Mouse (Mus musculus) midbrain, postnatal 0 days (tissue): ENCODE measurements around the gene Eif6. TPM values are rescaled to one million over a fixed set of nuclear protein-coding genes. Genes with fewer than 3 reads are reported as not detected.

Experiments used
- ATAC-seq: fragments of 200-750 bp; cut with Nextera tagmentation; 2 replicates; pipeline ENCODE4 v1.8.0; 2017; ENCODE audit warnings: moderate number of reproducible peaks, mild to moderate bottlenecking, moderate TSS enrichment, moderate library complexity; ENCODE audit not compliant: low FRiP score
- DNase-seq: peaks from one replicate; pipeline ENCODE4 v3.0.0-alpha.2; 2015; ENCODE audit warnings: low spot score
- H3K27ac ChIP-seq: fragments of 300-500 bp; sonication (generic); 2 replicates; pipeline ENCODE4 v1.5.1; 2014; ENCODE audit warnings: low read depth, mild to moderate bottlenecking, low read length, mixed read lengths
- H3K27me3 ChIP-seq: fragments of 300-500 bp; sonication (generic); 2 replicates; pipeline ENCODE4 v1.6.1; 2014; ENCODE audit warnings: low read length, control low read depth, mixed read lengths; ENCODE audit not compliant: insufficient read depth
- H3K36me3 ChIP-seq: fragments of 300-500 bp; sonication (generic); 2 replicates; pipeline ENCODE4 v1.6.1; 2014; ENCODE audit warnings: low read length, control low read depth, mixed read lengths; ENCODE audit not compliant: insufficient read depth
- H3K4me1 ChIP-seq: fragments of 300-500 bp; sonication (generic); 2 replicates; pipeline ENCODE4 v1.6.1; 2014; ENCODE audit warnings: mild to moderate bottlenecking, control low read depth, antibody characterized with exemption, low read length, mixed read lengths; ENCODE audit not compliant: insufficient read depth
- H3K4me2 ChIP-seq: fragments of 300-500 bp; sonication (generic); 2 replicates; pipeline ENCODE4 v1.6.1; 2014; ENCODE audit warnings: low read depth, mild to moderate bottlenecking, low read length, mixed read lengths; ENCODE audit not compliant: poor library complexity, severe bottlenecking
- H3K4me3 ChIP-seq: fragments of 300-500 bp; sonication (generic); 2 replicates; pipeline ENCODE4 v1.5.1; 2014; ENCODE audit warnings: low read depth, mild to moderate bottlenecking, low read length, moderate library complexity
- H3K9ac ChIP-seq: fragments of 300-500 bp; sonication (generic); replicated peaks from 2 replicates; pipeline ENCODE4 v1.6.1; 2014; ENCODE audit warnings: mild to moderate bottlenecking, low read length, moderate library complexity, mixed read lengths; ENCODE audit not compliant: poor library complexity, severe bottlenecking
- H3K9me3 ChIP-seq: fragments of 300-500 bp; sonication (generic); 2 replicates; pipeline ENCODE4 v1.6.1; 2016; ENCODE audit warnings: low read length, control low read depth
- CTCF ChIP-seq: IDR thresholded peaks from 2 replicates; pipeline ENCODE4 v1.5.1; 2016; ENCODE audit warnings: antibody characterized with exemption, mild to moderate bottlenecking
- WGBS: fragments of 180-500 bp; shearing (Covaris S2); extraction: QIAGEN DNeasy Blood & Tissue Kit; methylation state at CpG from one replicate; pipeline ENCODE4 v1.1.7; 2014; 5-methylcytosine and 5-hydroxymethylcytosine counted together
- polyA plus RNA-seq: library from polyadenylated mRNA; unstranded; fragments of >200 nt; fragmentation: Nextera tagmentation; extraction: Ambion mirVana; gene quantifications from 2 replicates; pipeline ENCODE4 v1.2.1, GENCODE M21; 2015
- total RNA-seq: library from RNA; depleted of rRNA; stranded (reverse); fragments of >200 nt; gene quantifications from 2 replicates; pipeline ENCODE4 v1.2.3, GENCODE M21; 2014

The Eif6 gene
- total and polyA plus RNA-seq, 2 experiments from 2014 or later: 85.4 to 130 TPM

GRCm38 (mm10) chr2:155805925-155806255, 20.8 kb downstream of the Eif6 start:
- Histone ChIP-seq H3K4me1 (no peaks in the 10 kb centered on the region), H3K4me3 (no peak overlapping the region), H3K4me2 (no peak overlapping the region), H3K9ac (no peak overlapping the region), H3K27me3 (no peaks in the 10 kb centered on the region), H3K9me3 (no peaks in the 10 kb centered on the region), H3K36me3 (peaks cover 19% of the 10 kb centered on the region), H3K27ac (no peak overlapping the region)
- 85% methylated on average over 6 of the region's 6 CpGs for WGBS
- TF ChIP-seq CTCF: no peak
- ATAC-seq: no peak
- DNase-seq: no peak

DNA sequence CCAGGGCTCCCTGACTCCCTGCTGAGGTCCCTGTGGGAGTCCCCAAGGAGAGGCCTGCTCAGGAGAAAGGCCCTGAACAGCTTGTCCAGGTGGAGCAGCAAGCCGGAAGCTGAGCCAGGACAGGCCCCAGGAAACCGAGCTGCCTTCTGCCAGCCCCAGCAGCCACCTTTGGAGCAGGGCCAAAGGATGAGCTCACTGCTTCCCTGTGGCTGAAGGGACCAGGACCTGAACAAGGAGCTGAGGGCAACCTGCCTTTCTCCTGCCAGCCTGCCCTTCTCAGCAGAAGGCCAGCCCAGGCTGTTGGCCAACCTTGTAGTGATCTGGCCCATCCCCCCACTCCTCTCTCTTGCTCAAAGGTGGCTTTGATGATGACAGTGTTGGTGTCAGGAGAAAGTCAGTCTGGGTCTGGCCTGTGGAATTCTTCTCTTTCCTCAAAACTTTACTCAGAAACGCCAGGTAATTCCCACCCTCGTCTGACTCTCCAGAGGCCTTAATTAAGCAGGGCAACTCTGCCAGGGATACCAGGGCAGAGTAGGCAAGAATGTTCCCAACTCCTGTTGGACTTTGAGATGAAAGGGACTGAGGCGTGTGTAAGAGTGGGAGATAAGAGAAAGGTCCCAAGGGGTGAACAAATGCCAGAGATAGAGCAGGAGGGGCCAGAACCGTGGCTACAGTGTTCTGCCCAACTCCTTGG, 21.3 kb downstream of the Eif6 start:
- no peak for TF ChIP-seq CTCF
- Histone ChIP-seq H3K27me3 (no peaks in the 10 kb centered on the region), H3K27ac (no peak overlapping the region), H3K4me1 (no peaks in the 10 kb centered on the region), H3K4me2 (no peak overlapping the region), H3K4me3 (no peak overlapping the region), H3K9me3 (no peaks in the 10 kb centered on the region), H3K9ac (no peak overlapping the region), H3K36me3 (peaks cover 20% of the 10 kb centered on the region)
- WGBS: 56% methylated on average over 6 of the region's 6 CpGs
- peak; percentile 27; the same call in 1 of the 2 replicates for ATAC-seq
- peak; percentile 72 for DNase-seq

DNA sequence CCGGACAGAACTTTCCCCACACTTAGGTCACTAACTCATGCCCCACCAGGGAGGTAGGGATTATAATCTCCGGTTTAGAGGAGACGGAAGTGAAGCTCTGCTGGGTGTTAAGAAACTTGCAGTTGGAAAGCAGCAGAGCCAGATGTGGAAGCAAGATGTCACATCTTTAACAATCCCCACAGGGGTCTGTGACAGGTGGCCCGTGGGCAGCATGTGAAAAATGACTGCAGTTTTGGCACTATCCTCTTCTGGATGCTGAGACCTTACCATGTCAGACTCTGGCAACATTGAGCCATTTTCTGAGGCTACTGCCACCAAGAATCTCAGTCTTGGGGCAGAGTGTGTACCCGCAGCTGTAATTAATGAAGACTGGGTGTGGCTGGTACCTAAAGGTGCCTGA, 22.7 kb downstream of the Eif6 start:
- WGBS: 74% methylated on average over 5 of the region's 5 CpGs
- no peak for ATAC-seq

GRCm38 (mm10) chr2:155802761-155803160, 24.0 kb downstream of the Eif6 start:
- Histone ChIP-seq H3K36me3 (peaks cover 41% of the 10 kb centered on the region), H3K4me2 (no peak overlapping the region), H3K4me3 (no peak overlapping the region), H3K4me1 (no peaks in the 10 kb centered on the region), H3K9ac (no peak overlapping the region), H3K9me3 (no peaks in the 10 kb centered on the region), H3K27me3 (no peaks in the 10 kb centered on the region), H3K27ac (no peak overlapping the region)
- WGBS: 51% methylated on average over 3 of the region's 3 CpGs
- ATAC-seq (no peak), DNase-seq (no peak)
- peak; percentile 55 for TF ChIP-seq CTCF

More for the DNA sequence above, 22.7 kb downstream of the Eif6 start:
- TF ChIP-seq CTCF: no peak
- no peak overlapping the region for H3K27ac ChIP-seq
- H3K9ac ChIP-seq: no peak overlapping the region
- H3K4me3 ChIP-seq: no peak overlapping the region
- H3K36me3 ChIP-seq: peaks cover 31% of the 10 kb centered on the region
- H3K9me3 ChIP-seq: no peaks in the 10 kb centered on the region
- H3K4me2 ChIP-seq: no peak overlapping the region
- no peaks in the 10 kb centered on the region for H3K4me1 ChIP-seq
- DNase-seq: no peak
- H3K27me3 ChIP-seq: no peaks in the 10 kb centered on the region

DNA sequence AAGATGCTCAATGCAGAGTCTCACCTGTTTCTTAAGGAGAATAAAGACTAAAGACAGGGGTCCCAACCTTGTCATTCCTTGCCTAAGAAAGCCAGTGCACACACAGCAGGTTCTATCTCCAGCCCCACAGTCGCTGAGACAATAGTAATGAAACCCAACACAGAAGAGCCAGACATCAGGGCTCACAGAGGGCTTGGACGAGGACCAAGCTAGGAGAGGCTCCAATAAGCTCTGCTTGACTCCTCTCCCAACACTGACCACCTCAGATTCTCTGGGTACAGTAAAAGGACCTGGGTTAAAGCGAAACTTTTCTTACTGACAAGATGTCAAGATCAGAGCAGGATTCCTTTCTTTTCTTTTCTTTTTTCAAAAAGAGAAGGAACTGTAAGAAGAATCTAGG, 28.1 kb downstream of the Eif6 start:
- Histone ChIP-seq H3K9ac (no peak overlapping the region), H3K9me3 (no peaks in the 10 kb centered on the region), H3K4me2 (no peak overlapping the region), H3K36me3 (peaks cover 48% of the 10 kb centered on the region), H3K27ac (no peak overlapping the region), H3K4me3 (no peak overlapping the region), H3K27me3 (no peaks in the 10 kb centered on the region), H3K4me1 (no peaks in the 10 kb centered on the region)
- DNase-seq: no peak
- 52% methylated on average over 3 of the region's 3 CpGs for WGBS
- TF ChIP-seq CTCF: no peak
- ATAC-seq: no peak

- Histone ChIP-seq H3K36me3 (peaks cover 41% of the 10 kb centered on the region), H3K9ac (no peak overlapping the region), H3K4me2 (no peak overlapping the region), H3K9me3 (no peaks in the 10 kb centered on the region), H3K4me1 (no peaks in the 10 kb centered on the region), H3K27ac (no peak overlapping the region), H3K27me3 (no peaks in the 10 kb centered on the region), H3K4me3 (no peak overlapping the region)
- 89% methylated on average over 12 of the region's 12 CpGs for WGBS
- ATAC-seq (no peak), DNase-seq (peak; percentile 67)
- no peak for TF ChIP-seq CTCF
Measured at GRCm38 (mm10) chr2:155794674-155795445, 31.9 kb downstream of the Eif6 start.
